Mouse (Mus musculus): ENCODE data around the gene Lst1. TPM values are rescaled to one million over a fixed set of nuclear protein-coding genes. Genes with fewer than 3 reads are reported as not detected.

The Lst1 gene
- total and polyA plus RNA-seq, 2 experiments from 2014 or later: 7.8 to 26.7 TPM

DNA sequence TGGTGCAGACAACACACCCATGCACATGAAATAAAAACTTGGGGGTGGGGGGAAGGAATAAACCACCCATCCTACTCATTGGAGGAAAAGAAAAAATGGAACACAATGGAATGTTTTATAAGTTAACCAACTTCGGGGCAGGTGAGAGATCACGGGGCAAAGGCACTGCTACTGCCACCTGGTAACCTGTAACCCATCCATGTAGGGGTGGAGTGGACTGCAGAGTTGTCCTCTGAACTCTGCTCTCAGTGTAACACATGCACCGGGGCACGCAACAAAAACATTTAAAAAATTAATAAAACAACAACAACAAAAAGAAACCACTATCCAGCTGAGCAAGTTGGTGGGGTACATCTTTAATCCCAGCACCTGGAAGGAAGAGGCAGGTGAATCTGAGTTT is 36.1 kb downstream of the Lst1 start:
- Histone ChIP-seq H3K27ac (ENCODE audit: low read depth, low read length) (no peak overlapping the region), H3K4me3 (ENCODE audit: low read depth, low read length) (no peak overlapping the region), H3K36me3 (ENCODE audit: insufficient read depth, low read length) (peaks cover 80% of the 10 kb centered on the region), H3K4me1 (ENCODE audit: insufficient read depth, low read length) (no peaks in the 10 kb centered on the region), H3K9me3 (ENCODE audit: low read length) (no peaks in the 10 kb centered on the region), H3K4me2 (ENCODE audit: low read depth, low read length, poor library complexity, severe bottlenecking) (no peak overlapping the region), H3K27me3 (ENCODE audit: insufficient read depth, low read length) (no peaks in the 10 kb centered on the region), H3K9ac (replicated peaks; ENCODE audit: low read length, poor library complexity, severe bottlenecking) (no peak overlapping the region)
- 95% methylated on average over 4 of the region's 4 CpGs for WGBS
- ATAC-seq (ENCODE audit: low FRiP score): no peak
- TF ChIP-seq CTCF (IDR thresholded peaks at IDR 0.05): no peak
- DNase-seq (ENCODE audit: low spot score): no peak

DNA sequence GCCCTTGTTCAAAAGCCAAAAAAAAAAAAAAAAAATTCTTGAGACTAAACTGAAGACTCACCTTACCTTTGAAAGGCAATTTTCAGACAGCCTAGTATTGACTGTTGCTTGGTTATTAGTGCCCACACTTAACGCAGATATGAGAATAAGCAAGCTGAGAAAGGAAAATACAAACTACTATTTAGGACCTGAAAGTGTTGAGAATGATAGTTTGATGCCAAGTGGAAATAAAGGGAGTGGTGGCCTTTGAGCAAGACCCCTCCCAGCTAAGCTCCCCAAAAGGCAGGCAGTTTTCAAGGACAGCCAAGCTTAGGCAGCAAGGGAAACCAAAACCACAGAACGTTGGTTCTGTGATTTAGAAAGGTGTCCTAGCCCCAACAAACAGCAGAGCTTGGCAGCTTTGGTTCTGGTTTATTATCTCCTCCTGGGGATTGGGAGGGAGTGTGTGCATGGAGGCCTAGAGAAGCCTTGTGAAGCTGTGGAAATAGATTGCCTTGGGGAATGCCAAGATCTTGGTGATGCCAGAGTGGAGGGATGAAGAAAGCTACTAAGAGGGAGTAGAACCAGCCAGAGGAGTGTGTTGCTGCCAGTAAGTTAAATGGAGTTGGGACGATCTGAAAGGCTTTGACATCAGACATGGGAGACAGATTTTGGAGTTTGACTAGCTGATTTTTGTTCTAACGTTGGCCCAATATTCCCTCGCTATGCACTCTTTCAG is 40.2 kb downstream of the Lst1 start:
- no peak for TF ChIP-seq CTCF (IDR thresholded peaks at IDR 0.05)
- H3K36me3 ChIP-seq (ENCODE audit: insufficient read depth, low read length): peaks cover 81% of the 10 kb centered on the region
- no peak for ATAC-seq (ENCODE audit: low FRiP score)
- DNase-seq (ENCODE audit: low spot score): no peak
- H3K9ac ChIP-seq (replicated peaks; ENCODE audit: low read length, poor library complexity, severe bottlenecking): no peak overlapping the region
- no peak overlapping the region; the same call in 1 of the 2 replicates for H3K27ac ChIP-seq (ENCODE audit: low read depth, low read length)
- WGBS: 61% methylated on average over 5 of the region's 5 CpGs
- no peaks in the 10 kb centered on the region for H3K27me3 ChIP-seq (ENCODE audit: insufficient read depth, low read length)
- no peak overlapping the region for H3K4me3 ChIP-seq (ENCODE audit: low read depth, low read length)
- H3K4me1 ChIP-seq (ENCODE audit: insufficient read depth, low read length): no peaks in the 10 kb centered on the region
- H3K9me3 ChIP-seq (ENCODE audit: low read length): no peaks in the 10 kb centered on the region
- H3K4me2 ChIP-seq (ENCODE audit: low read depth, low read length, poor library complexity, severe bottlenecking): no peak overlapping the region

DNA sequence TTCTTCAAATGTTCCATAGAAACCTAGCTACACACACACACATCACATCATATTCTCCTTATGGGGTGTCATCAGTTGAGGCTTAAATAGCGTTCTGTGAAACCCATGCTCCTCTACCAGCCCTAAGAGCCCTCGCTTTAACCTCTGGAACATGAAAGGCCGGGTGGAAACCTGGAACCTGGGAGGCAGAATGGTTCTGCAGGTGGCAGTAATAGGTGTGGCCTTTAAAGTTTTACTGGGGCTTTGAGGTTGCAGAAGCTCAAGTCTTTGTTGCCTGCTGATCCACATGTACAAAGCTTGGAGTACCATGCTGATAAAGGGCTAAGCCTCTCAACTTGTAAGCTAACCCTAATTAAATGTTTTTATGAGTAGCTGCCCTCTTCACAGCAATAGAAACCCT is 40.9 kb downstream of the Lst1 start:
- DNase-seq (ENCODE audit: low spot score) (no peak), ATAC-seq (ENCODE audit: low FRiP score) (no peak)
- Histone ChIP-seq H3K36me3 (ENCODE audit: insufficient read depth, low read length) (peaks cover 81% of the 10 kb centered on the region), H3K4me3 (ENCODE audit: low read depth, low read length) (no peak overlapping the region), H3K27ac (ENCODE audit: low read depth, low read length) (no peak overlapping the region), H3K4me1 (ENCODE audit: insufficient read depth, low read length) (no peaks in the 10 kb centered on the region), H3K9ac (replicated peaks; ENCODE audit: low read length, poor library complexity, severe bottlenecking) (no peak overlapping the region), H3K9me3 (ENCODE audit: low read length) (no peaks in the 10 kb centered on the region), H3K4me2 (ENCODE audit: low read depth, low read length, poor library complexity, severe bottlenecking) (no peak overlapping the region), H3K27me3 (ENCODE audit: insufficient read depth, low read length) (no peaks in the 10 kb centered on the region)
- no peak for TF ChIP-seq CTCF (IDR thresholded peaks at IDR 0.05)
- WGBS: 56% methylated on average over 3 of the region's 3 CpGs

DNA sequence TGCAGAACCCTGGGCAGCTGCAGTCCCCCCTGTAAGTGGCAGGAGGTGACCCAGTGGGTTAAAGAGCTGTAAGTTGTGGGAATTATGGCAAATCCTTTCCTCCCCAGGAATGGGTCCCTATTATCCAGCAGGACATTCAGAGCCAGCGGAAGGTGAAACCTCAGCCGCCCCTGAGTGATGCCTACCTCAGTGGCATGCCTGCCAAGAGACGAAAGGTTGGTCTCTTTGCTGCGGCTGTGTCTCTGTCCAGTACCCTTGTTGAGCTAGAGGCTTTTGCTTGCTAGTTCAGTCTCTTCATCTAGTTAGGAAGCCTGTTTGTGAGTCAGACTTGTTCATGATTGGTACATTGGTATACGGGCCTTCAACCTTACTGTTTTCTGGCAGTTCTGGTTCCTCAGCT is 42.1 kb downstream of the Lst1 start:
- ATAC-seq (ENCODE audit: low FRiP score) (no peak), DNase-seq (ENCODE audit: low spot score) (no peak)
- no peak overlapping the region; the same call in 1 of the 2 replicates for H3K9ac ChIP-seq (replicated peaks; ENCODE audit: low read length, poor library complexity, severe bottlenecking)
- H3K36me3 ChIP-seq (ENCODE audit: insufficient read depth, low read length): peaks cover 83% of the 10 kb centered on the region
- no peaks in the 10 kb centered on the region for H3K4me1 ChIP-seq (ENCODE audit: insufficient read depth, low read length)
- H3K4me2 ChIP-seq (ENCODE audit: low read depth, low read length, poor library complexity, severe bottlenecking): no peak overlapping the region
- H3K4me3 ChIP-seq (ENCODE audit: low read depth, low read length): no peak overlapping the region
- TF ChIP-seq CTCF (IDR thresholded peaks at IDR 0.05): no peak
- WGBS: 87% methylated on average over 5 of the region's 5 CpGs
- H3K27me3 ChIP-seq (ENCODE audit: insufficient read depth, low read length): no peaks in the 10 kb centered on the region
- H3K27ac ChIP-seq (ENCODE audit: low read depth, low read length): no peak overlapping the region
- H3K9me3 ChIP-seq (ENCODE audit: low read length): no peaks in the 10 kb centered on the region

DNA sequence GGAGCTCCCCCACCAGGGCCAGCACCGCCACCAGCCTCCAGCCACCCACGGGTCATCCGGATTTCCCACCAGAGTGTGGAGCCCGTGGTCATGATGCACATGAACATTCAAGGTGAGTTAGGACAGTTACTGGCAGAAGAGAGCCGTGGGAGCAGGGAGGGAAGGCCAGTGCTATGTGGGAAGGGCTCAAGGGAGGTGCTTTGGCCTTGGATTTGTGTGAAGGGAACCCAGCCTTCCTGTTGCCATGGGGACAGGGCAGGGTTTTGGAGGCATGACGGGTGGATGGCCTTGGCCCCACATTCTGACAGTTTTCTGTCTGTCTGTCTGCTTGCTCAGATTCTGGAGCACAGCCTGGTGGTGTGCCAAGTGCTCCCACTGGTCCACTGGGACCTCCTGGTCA is 46.3 kb downstream of the Lst1 start:
- Histone ChIP-seq H3K9me3 (ENCODE audit: low read length) (no peaks in the 10 kb centered on the region), H3K4me3 (ENCODE audit: low read depth, low read length) (no peak overlapping the region), H3K27me3 (ENCODE audit: insufficient read depth, low read length) (no peaks in the 10 kb centered on the region), H3K27ac (ENCODE audit: low read depth, low read length) (no peak overlapping the region), H3K4me1 (ENCODE audit: insufficient read depth, low read length) (no peaks in the 10 kb centered on the region), H3K4me2 (ENCODE audit: low read depth, low read length, poor library complexity, severe bottlenecking) (no peak overlapping the region), H3K36me3 (ENCODE audit: insufficient read depth, low read length) (peaks cover 84% of the 10 kb centered on the region), H3K9ac (replicated peaks; ENCODE audit: low read length, poor library complexity, severe bottlenecking) (no peak overlapping the region)
- TF ChIP-seq CTCF (IDR thresholded peaks at IDR 0.05): no peak
- 84% methylated on average over 6 of the region's 6 CpGs for WGBS
- ATAC-seq (ENCODE audit: low FRiP score) (no peak), DNase-seq (ENCODE audit: low spot score) (no peak)

DNA sequence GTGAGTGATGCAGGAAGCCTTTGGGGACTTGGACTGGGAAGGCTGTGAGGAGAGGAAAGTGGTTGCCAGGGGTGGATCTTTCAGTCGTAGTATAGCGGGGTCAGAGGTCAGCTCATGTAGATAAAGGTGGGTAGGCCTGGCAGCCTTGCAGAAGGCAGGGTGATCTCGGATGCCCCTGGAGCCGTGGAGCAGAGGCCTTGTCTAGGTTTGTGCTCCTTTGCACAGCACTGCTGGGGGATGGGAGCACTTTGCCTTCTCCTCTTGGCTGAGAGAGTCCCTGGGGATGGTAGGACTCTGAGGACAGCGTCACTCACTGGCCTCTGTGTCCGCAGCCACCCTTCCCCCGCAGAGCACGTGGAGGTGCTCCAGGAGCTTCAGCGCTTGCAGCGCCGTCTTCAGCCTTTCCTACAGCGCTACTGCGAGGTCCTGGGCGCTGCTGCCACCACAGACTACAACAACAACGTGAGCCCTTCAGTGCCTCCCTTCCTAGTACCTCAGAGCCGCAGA is 47.7 kb downstream of the Lst1 start:
- DNase-seq (ENCODE audit: low spot score) (no peak), ATAC-seq (ENCODE audit: low FRiP score) (no peak)
- Histone ChIP-seq H3K4me2 (ENCODE audit: low read depth, low read length, poor library complexity, severe bottlenecking) (no peak overlapping the region), H3K36me3 (ENCODE audit: insufficient read depth, low read length) (peaks cover 70% of the 10 kb centered on the region), H3K27me3 (ENCODE audit: insufficient read depth, low read length) (no peaks in the 10 kb centered on the region), H3K4me1 (ENCODE audit: insufficient read depth, low read length) (no peaks in the 10 kb centered on the region), H3K9ac (replicated peaks; ENCODE audit: low read length, poor library complexity, severe bottlenecking) (no peak overlapping the region), H3K9me3 (ENCODE audit: low read length) (no peaks in the 10 kb centered on the region), H3K27ac (ENCODE audit: low read depth, low read length) (no peak overlapping the region), H3K4me3 (ENCODE audit: low read depth, low read length) (no peak overlapping the region)
- 83% methylated on average over 16 of the region's 16 CpGs for WGBS
- no peak for TF ChIP-seq CTCF (IDR thresholded peaks at IDR 0.05)
